ENCODE assay signal across 12 mouse cellular contexts in the genomic region with DNA sequence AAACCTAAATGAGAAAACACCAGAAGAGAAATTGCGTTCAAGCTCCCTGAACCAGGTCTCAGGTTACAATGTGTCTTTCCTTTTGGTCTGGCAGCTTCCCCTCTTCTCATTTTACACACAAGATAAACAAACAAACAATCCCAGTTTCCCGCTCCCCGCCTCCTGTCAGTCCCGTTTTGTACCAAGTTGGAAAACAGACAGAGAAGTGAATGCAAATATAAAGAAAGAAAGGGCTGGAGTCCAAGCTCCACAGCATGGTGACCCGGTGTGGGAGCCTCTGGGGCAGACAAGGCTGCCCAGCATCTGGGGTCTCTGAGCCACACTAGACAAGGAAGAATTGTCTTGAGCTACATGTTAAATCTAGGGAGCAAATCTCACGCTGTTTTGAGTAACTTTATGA.
DNase-seq lines count a peak whose midpoint lies in the region; ATAC-seq lines count a peak whose summit lies in the region.
"Had no signal": no experiment of that assay in that cellular context is flagged by ENCODE, and none has a peak within 500 bp of the region (broad histone marks: within the 10 kb centered on the region; RNA-seq: fewer than 3 reads in every experiment).

No protein-coding gene starts in this region.

- H3K4me1 ChIP-seq in hindbrain, embryonic 11.5 days (replicated peaks; ENCODE audit: control insufficient read depth, insufficient read depth, low read length), result no peaks in the 10 kb centered on the region
- H3K4me1 ChIP-seq in hindbrain, embryonic 16.5 days (ENCODE audit: control insufficient read depth, insufficient read depth, low read depth, low read length), result no peaks in the 10 kb centered on the region
- H3K4me1 ChIP-seq in midbrain, embryonic 11.5 days (ENCODE audit: control insufficient read depth, insufficient read depth, low read length), result no peaks in the 10 kb centered on the region
- no peaks in the 10 kb centered on the region for H3K4me1 ChIP-seq in midbrain, embryonic 13.5 days (replicated peaks)

- WGBS in hindbrain, embryonic 11.5 days, result 23% methylated on average over 6 of the region's 6 CpGs
- 31% methylated on average over 6 of the region's 6 CpGs for WGBS in hindbrain, embryonic 16.5 days
- 50% methylated on average over 6 of the region's 6 CpGs for WGBS in midbrain, embryonic 11.5 days
- WGBS in midbrain, embryonic 13.5 days, result 36% methylated on average over 6 of the region's 6 CpGs

- no peaks in the 10 kb centered on the region for H3K36me3 ChIP-seq in hindbrain, embryonic 11.5 days (ENCODE audit: control insufficient read depth, insufficient read depth, low read length)
- no peaks in the 10 kb centered on the region for H3K36me3 ChIP-seq in hindbrain, embryonic 16.5 days (ENCODE audit: control insufficient read depth, insufficient read depth, low read length)
- no peaks in the 10 kb centered on the region for H3K36me3 ChIP-seq in midbrain, embryonic 11.5 days (ENCODE audit: control insufficient read depth, insufficient read depth, low read length)
- H3K36me3 ChIP-seq in midbrain, embryonic 13.5 days, result no peaks in the 10 kb centered on the region

- H3K9me3 ChIP-seq in hindbrain, embryonic 11.5 days (ENCODE audit: control insufficient read depth, low read length), result no peaks in the 10 kb centered on the region
- H3K9me3 ChIP-seq in hindbrain, embryonic 16.5 days (ENCODE audit: control insufficient read depth, low read length), result no peaks in the 10 kb centered on the region
- H3K9me3 ChIP-seq in midbrain, embryonic 11.5 days (ENCODE audit: control insufficient read depth, low read length), result no peaks in the 10 kb centered on the region
- H3K9me3 ChIP-seq in midbrain, embryonic 13.5 days, result no peaks in the 10 kb centered on the region

- ATAC-seq in hindbrain, embryonic 11.5 days (ENCODE audit: low FRiP score), result no peak
- no peak for ATAC-seq in hindbrain, embryonic 16.5 days
- ATAC-seq in midbrain, embryonic 11.5 days (ENCODE audit: low FRiP score), result no peak
- no peak for ATAC-seq in midbrain, embryonic 13.5 days

- no peak overlapping the region for H3K9ac ChIP-seq in hindbrain, embryonic 11.5 days (ENCODE audit: low read depth, low read length)
- no peak overlapping the region for H3K9ac ChIP-seq in hindbrain, embryonic 16.5 days (ENCODE audit: low read depth, low read length)
- H3K9ac ChIP-seq in midbrain, embryonic 11.5 days (ENCODE audit: low read length), result no peak overlapping the region
- H3K9ac ChIP-seq in midbrain, embryonic 13.5 days (replicated peaks), result no peak overlapping the region

- DNase-seq in hindbrain, embryonic 11.5 days (ENCODE audit: low spot score), result peak; percentile 9
- DNase-seq in midbrain, embryonic 11.5 days (ENCODE audit: low spot score, missing footprints), result peak; percentile 77
- DNase-seq in embryo, embryonic 11 days, result peak; percentile 26
- peak; percentile 0 for DNase-seq in hindlimb bud, embryonic 11.5 days (ENCODE audit: extremely low spot score, low read depth, low spot score)
- DNase-seq in urinary bladder, postnatal 36 days (ENCODE audit: low spot score in 2 of 2), result no peak
- DNase-seq in urinary bladder, postnatal 4 days (ENCODE audit: low spot score in 2 of 2), result no peak
- DNase-seq: cerebellum, adult 11-12 months; gastrocnemius, postnatal 14 days; layer of hippocampus, postnatal 36 days; lung, adult 2 months had no signal

- no peak overlapping the region for H3K27ac ChIP-seq in hindbrain, embryonic 11.5 days (ENCODE audit: low read depth, low read length)
- H3K27ac ChIP-seq in hindbrain, embryonic 16.5 days (ENCODE audit: low read depth, low read length), result no peak overlapping the region
- no peak overlapping the region for H3K27ac ChIP-seq in midbrain, embryonic 11.5 days (ENCODE audit: low read depth, low read length)
- no peak overlapping the region for H3K27ac ChIP-seq in midbrain, embryonic 13.5 days

- H3K4me2 ChIP-seq in hindbrain, embryonic 11.5 days (replicated peaks; ENCODE audit: low read depth, low read length), result no peak overlapping the region
- no peak overlapping the region for H3K4me2 ChIP-seq in hindbrain, embryonic 16.5 days (ENCODE audit: low read length)
- no peak overlapping the region for H3K4me2 ChIP-seq in midbrain, embryonic 11.5 days
- no peak overlapping the region for H3K4me2 ChIP-seq in midbrain, embryonic 13.5 days (replicated peaks)

- no peak overlapping the region for H3K4me3 ChIP-seq in hindbrain, embryonic 11.5 days (ENCODE audit: low read depth, low read length)
- no peak overlapping the region for H3K4me3 ChIP-seq in hindbrain, embryonic 16.5 days (ENCODE audit: low read length)
- H3K4me3 ChIP-seq in midbrain, embryonic 11.5 days (ENCODE audit: low read depth, low read length), result no peak overlapping the region
- no peak overlapping the region for H3K4me3 ChIP-seq in midbrain, embryonic 13.5 days (replicated peaks)

- H3K27me3 ChIP-seq in hindbrain, embryonic 11.5 days (ENCODE audit: control insufficient read depth, insufficient read depth, low read length), result no peaks in the 10 kb centered on the region
- H3K27me3 ChIP-seq in hindbrain, embryonic 16.5 days (replicated peaks; ENCODE audit: control insufficient read depth, insufficient read depth, low read length), result no peaks in the 10 kb centered on the region
- no peaks in the 10 kb centered on the region for H3K27me3 ChIP-seq in midbrain, embryonic 11.5 days (ENCODE audit: control insufficient read depth, insufficient read depth, low read length)
- no peaks in the 10 kb centered on the region for H3K27me3 ChIP-seq in midbrain, embryonic 13.5 days

Comparison
In these comparisons a context has a peak if more than half of its experiments do, and no peak if none do; other contexts are left out.
1. DNase-seq: peak in hindbrain, embryonic 11.5 days (single experiment), midbrain, embryonic 11.5 days (single experiment), embryo, embryonic 11 days (single experiment) and hindlimb bud, embryonic 11.5 days (single experiment); none in urinary bladder, postnatal 36 days (0 of 2) and urinary bladder, postnatal 4 days (0 of 2).